Mouse (Mus musculus): ENCODE measurements around the gene Plk3. TPM values are rescaled to one million over a fixed set of nuclear protein-coding genes. Genes with fewer than 3 reads are reported as not detected.

Plk3 gene
- polyA plus RNA-seq, 1 experiment from 2014 or later: 3.2 TPM

- Histone ChIP-seq H3K36me3 (ENCODE audit: control insufficient read depth, insufficient read depth, low read length) (peaks cover 45% of the 10 kb centered on the region), H3K27ac (ENCODE audit: low read length) (peak overlapping the region; percentile 93), H3K9me3 (ENCODE audit: control insufficient read depth, low read length) (no peaks in the 10 kb centered on the region), H3K4me3 (ENCODE audit: low read length) (peak overlapping the region; percentile 92), H3K4me1 (replicated peaks; ENCODE audit: control insufficient read depth, insufficient read depth, low read length) (peaks cover 17% of the 10 kb centered on the region), H3K4me2 (ENCODE audit: low read depth, low read length) (peak overlapping the region; percentile 87), H3K9ac (ENCODE audit: low read length) (peak overlapping the region; percentile 99), H3K27me3 (ENCODE audit: control insufficient read depth, insufficient read depth, low read depth, low read length) (no peaks in the 10 kb centered on the region)
- ATAC-seq (ENCODE audit: low read depth): peak; percentile 8
- WGBS: under 1% methylated on average over 44 of the region's 44 CpGs
Measured at GRCm38 (mm10) chr4:117155020-117155791, 21.4 kb upstream of the Plk3 start.

DNA sequence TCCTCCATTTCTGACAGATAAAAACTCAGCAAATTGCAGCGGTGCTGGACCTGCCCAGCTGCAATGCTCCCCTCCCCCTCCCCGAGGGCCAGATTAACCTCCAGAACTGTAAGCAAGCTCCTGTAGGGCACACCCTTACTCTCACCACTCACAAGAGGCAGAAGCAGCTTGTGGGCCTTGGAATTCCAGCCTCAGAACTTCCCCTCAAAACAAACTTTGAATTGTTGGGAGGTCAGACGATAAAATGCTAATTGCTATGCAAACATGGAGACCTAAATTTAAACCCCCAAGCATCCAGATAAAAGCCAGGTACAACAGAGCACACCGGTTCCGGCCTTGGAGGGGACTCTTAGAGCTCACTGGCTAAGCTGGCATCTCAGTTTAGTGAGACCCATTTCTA, 19.0 kb upstream of the Plk3 start:
- ATAC-seq (ENCODE audit: low read depth): no peak

DNA sequence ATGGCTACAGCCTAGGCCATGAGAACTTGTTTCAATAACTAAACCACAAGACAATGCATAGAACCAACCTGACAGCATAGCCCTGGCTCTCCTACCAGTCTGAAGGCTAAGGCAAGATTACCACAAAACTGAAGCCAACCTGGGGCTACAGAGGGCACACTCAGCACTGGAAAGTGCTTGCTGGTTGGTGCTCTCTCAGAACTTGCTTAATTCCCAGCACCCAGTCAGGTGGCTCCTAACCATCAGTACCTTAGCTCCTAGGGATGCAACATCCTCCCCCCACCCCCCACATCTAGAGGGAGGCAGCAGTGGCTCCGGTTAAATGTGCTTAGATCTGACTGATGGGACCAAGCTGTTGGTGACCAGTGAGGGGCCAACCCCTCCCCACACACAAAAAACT, 17.7 kb upstream of the Plk3 start:
- no peak for ATAC-seq (ENCODE audit: low read depth)
- no peak overlapping the region for H3K4me3 ChIP-seq (ENCODE audit: low read length)
- peaks cover 17% of the 10 kb centered on the region for H3K4me1 ChIP-seq (replicated peaks; ENCODE audit: control insufficient read depth, insufficient read depth, low read length)
- WGBS: 69% methylated on average over 1 of the region's 1 CpGs
- no peak overlapping the region for H3K27ac ChIP-seq (ENCODE audit: low read length)
- H3K36me3 ChIP-seq (ENCODE audit: control insufficient read depth, insufficient read depth, low read length): peaks cover 46% of the 10 kb centered on the region
- H3K9ac ChIP-seq (ENCODE audit: low read length): no peak overlapping the region
- no peaks in the 10 kb centered on the region for H3K27me3 ChIP-seq (ENCODE audit: control insufficient read depth, insufficient read depth, low read depth, low read length)
- H3K9me3 ChIP-seq (ENCODE audit: control insufficient read depth, low read length): no peaks in the 10 kb centered on the region
- no peak overlapping the region for H3K4me2 ChIP-seq (ENCODE audit: low read depth, low read length)

More for the DNA sequence above, 19.0 kb upstream of the Plk3 start:
- Histone ChIP-seq H3K4me1 (replicated peaks; ENCODE audit: control insufficient read depth, insufficient read depth, low read length) (peaks cover 17% of the 10 kb centered on the region), H3K27ac (ENCODE audit: low read length) (no peak overlapping the region), H3K36me3 (ENCODE audit: control insufficient read depth, insufficient read depth, low read length) (peaks cover 46% of the 10 kb centered on the region), H3K9ac (ENCODE audit: low read length) (no peak overlapping the region), H3K4me2 (ENCODE audit: low read depth, low read length) (no peak overlapping the region), H3K27me3 (ENCODE audit: control insufficient read depth, insufficient read depth, low read depth, low read length) (no peaks in the 10 kb centered on the region), H3K9me3 (ENCODE audit: control insufficient read depth, low read length) (no peaks in the 10 kb centered on the region), H3K4me3 (ENCODE audit: low read length) (no peak overlapping the region)
- WGBS: 55% methylated on average over 5 of the region's 5 CpGs

- Histone ChIP-seq H3K9ac (ENCODE audit: low read length) (no peak overlapping the region), H3K4me1 (replicated peaks; ENCODE audit: control insufficient read depth, insufficient read depth, low read length) (peaks cover 17% of the 10 kb centered on the region), H3K27ac (ENCODE audit: low read length) (no peak overlapping the region), H3K4me3 (ENCODE audit: low read length) (no peak overlapping the region), H3K27me3 (ENCODE audit: control insufficient read depth, insufficient read depth, low read depth, low read length) (no peaks in the 10 kb centered on the region), H3K9me3 (ENCODE audit: control insufficient read depth, low read length) (no peaks in the 10 kb centered on the region), H3K4me2 (ENCODE audit: low read depth, low read length) (no peak overlapping the region), H3K36me3 (ENCODE audit: control insufficient read depth, insufficient read depth, low read length) (peaks cover 46% of the 10 kb centered on the region)
- 90% methylated on average over 6 of the region's 6 CpGs for WGBS
- ATAC-seq (ENCODE audit: low read depth): no peak
Measured at GRCm38 (mm10) chr4:117150212-117150733, 16.5 kb upstream of the Plk3 start.

GRCm38 (mm10) chr4:117149291-117150211, 15.8 kb upstream of the Plk3 start:
- H3K4me1 ChIP-seq (replicated peaks; ENCODE audit: control insufficient read depth, insufficient read depth, low read length): peaks cover 17% of the 10 kb centered on the region
- H3K36me3 ChIP-seq (ENCODE audit: control insufficient read depth, insufficient read depth, low read length): peaks cover 46% of the 10 kb centered on the region
- no peak overlapping the region for H3K9ac ChIP-seq (ENCODE audit: low read length)
- 65% methylated on average over 6 of the region's 6 CpGs for WGBS
- H3K4me2 ChIP-seq (ENCODE audit: low read depth, low read length): no peak overlapping the region
- no peak overlapping the region for H3K4me3 ChIP-seq (ENCODE audit: low read length)
- H3K27me3 ChIP-seq (ENCODE audit: control insufficient read depth, insufficient read depth, low read depth, low read length): no peaks in the 10 kb centered on the region
- no peaks in the 10 kb centered on the region for H3K9me3 ChIP-seq (ENCODE audit: control insufficient read depth, low read length)
- H3K27ac ChIP-seq (ENCODE audit: low read length): no peak overlapping the region
- ATAC-seq (ENCODE audit: low read depth): no peak

- no peak overlapping the region for H3K27ac ChIP-seq (ENCODE audit: low read length)
- H3K9me3 ChIP-seq (ENCODE audit: control insufficient read depth, low read length): no peaks in the 10 kb centered on the region
- H3K27me3 ChIP-seq (ENCODE audit: control insufficient read depth, insufficient read depth, low read depth, low read length): no peaks in the 10 kb centered on the region
- H3K9ac ChIP-seq (ENCODE audit: low read length): no peak overlapping the region
- WGBS: 59% methylated on average over 24 of the region's 24 CpGs
- H3K4me3 ChIP-seq (ENCODE audit: low read length): no peak overlapping the region
- H3K36me3 ChIP-seq (ENCODE audit: control insufficient read depth, insufficient read depth, low read length): peaks cover 39% of the 10 kb centered on the region
- no peak overlapping the region for H3K4me2 ChIP-seq (ENCODE audit: low read depth, low read length)
- peaks cover 11% of the 10 kb centered on the region for H3K4me1 ChIP-seq (replicated peaks; ENCODE audit: control insufficient read depth, insufficient read depth, low read length)
- ATAC-seq (ENCODE audit: low read depth): no peak
Measured at GRCm38 (mm10) chr4:117148815-117149214, 15.1 kb upstream of the Plk3 start.

DNA sequence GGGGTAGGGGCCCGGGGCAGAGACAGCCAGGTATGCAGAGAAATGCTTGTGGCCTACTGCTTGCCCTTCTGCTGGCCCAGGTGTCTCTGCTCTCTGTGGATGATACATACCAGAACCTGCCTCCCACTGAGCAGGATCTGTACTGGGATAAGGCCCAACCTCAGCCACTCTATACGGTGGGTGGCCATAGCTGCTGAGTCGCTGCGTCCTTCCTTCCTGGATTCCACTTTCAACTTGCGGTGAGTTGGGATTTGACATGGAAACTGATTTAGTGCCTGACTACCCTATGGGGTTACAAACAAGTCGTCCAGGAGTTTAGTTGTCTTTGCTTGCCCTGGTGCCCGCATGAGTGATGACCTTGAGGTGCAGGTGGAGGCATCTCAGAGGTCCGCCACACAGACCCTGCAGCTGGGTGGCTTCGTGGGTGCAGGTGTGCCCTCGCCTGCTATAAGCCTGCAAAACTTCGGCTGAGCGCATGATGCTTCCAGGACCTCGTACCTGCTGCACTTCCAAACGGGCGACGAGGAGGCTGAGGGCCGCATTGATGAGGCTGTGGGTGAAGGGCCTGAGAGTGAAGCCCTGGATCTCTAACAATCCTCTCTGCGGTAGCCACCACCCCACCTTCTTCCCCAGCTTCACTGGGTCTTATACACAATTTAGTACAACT, 14.4 kb upstream of the Plk3 start:
- 71% methylated on average over 18 of the region's 18 CpGs for WGBS
- H3K4me1 ChIP-seq (replicated peaks; ENCODE audit: control insufficient read depth, insufficient read depth, low read length): peaks cover 6% of the 10 kb centered on the region
- peaks cover 33% of the 10 kb centered on the region for H3K36me3 ChIP-seq (ENCODE audit: control insufficient read depth, insufficient read depth, low read length)
- H3K9ac ChIP-seq (ENCODE audit: low read length): no peak overlapping the region
- H3K9me3 ChIP-seq (ENCODE audit: control insufficient read depth, low read length): no peaks in the 10 kb centered on the region
- H3K4me3 ChIP-seq (ENCODE audit: low read length): no peak overlapping the region
- H3K27ac ChIP-seq (ENCODE audit: low read length): no peak overlapping the region
- no peak for ATAC-seq (ENCODE audit: low read depth)
- H3K27me3 ChIP-seq (ENCODE audit: control insufficient read depth, insufficient read depth, low read depth, low read length): no peaks in the 10 kb centered on the region
- no peak overlapping the region for H3K4me2 ChIP-seq (ENCODE audit: low read depth, low read length)

DNA sequence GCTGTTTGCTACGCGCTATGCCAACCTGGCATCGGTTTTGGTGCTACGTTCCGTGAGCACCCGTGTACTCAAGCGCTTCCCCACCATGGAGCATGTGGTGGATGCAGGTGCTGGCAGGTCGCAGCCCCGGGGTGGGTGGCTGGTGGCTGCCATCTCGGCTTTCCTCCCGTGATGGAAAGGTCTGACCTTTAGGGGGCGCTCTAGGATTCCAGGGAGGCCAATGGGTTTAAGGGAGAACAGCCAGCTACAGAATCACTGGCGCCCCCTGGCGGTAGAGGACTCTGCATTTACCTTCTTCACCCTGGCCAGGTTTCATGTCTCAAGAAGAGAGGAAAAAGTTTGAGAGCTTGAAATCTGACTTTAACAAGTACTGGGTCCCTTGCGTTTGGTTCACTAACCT, 12.4 kb upstream of the Plk3 start:
- H3K36me3 ChIP-seq (ENCODE audit: control insufficient read depth, insufficient read depth, low read length): peaks cover 15% of the 10 kb centered on the region
- 33% methylated on average over 15 of the region's 15 CpGs for WGBS
- no peaks in the 10 kb centered on the region for H3K9me3 ChIP-seq (ENCODE audit: control insufficient read depth, low read length)
- H3K27ac ChIP-seq (ENCODE audit: low read length): no peak overlapping the region
- H3K27me3 ChIP-seq (ENCODE audit: control insufficient read depth, insufficient read depth, low read depth, low read length): no peaks in the 10 kb centered on the region
- H3K4me3 ChIP-seq (ENCODE audit: low read length): no peak overlapping the region
- no peak overlapping the region for H3K9ac ChIP-seq (ENCODE audit: low read length)
- H3K4me1 ChIP-seq (replicated peaks; ENCODE audit: control insufficient read depth, insufficient read depth, low read length): no peaks in the 10 kb centered on the region
- no peak; the same call in 1 of the 2 replicates for ATAC-seq (ENCODE audit: low read depth)
- H3K4me2 ChIP-seq (ENCODE audit: low read depth, low read length): no peak overlapping the region

GRCm38 (mm10) chr4:117145248-117145647, 11.5 kb upstream of the Plk3 start:
- no peaks in the 10 kb centered on the region for H3K9me3 ChIP-seq (ENCODE audit: control insufficient read depth, low read length)
- H3K4me3 ChIP-seq (ENCODE audit: low read length): no peak overlapping the region
- no peak for ATAC-seq (ENCODE audit: low read depth)
- H3K4me1 ChIP-seq (replicated peaks; ENCODE audit: control insufficient read depth, insufficient read depth, low read length): no peaks in the 10 kb centered on the region
- H3K4me2 ChIP-seq (ENCODE audit: low read depth, low read length): no peak overlapping the region
- H3K36me3 ChIP-seq (ENCODE audit: control insufficient read depth, insufficient read depth, low read length): peaks cover 6% of the 10 kb centered on the region
- 87% methylated on average over 13 of the region's 13 CpGs for WGBS
- no peaks in the 10 kb centered on the region for H3K27me3 ChIP-seq (ENCODE audit: control insufficient read depth, insufficient read depth, low read depth, low read length)
- H3K27ac ChIP-seq (ENCODE audit: low read length): no peak overlapping the region
- H3K9ac ChIP-seq (ENCODE audit: low read length): no peak overlapping the region

Measured in lung, embryonic 16.5 days (tissue).